Mouse (Mus musculus) neural tube, embryonic 11.5 days (tissue): Measurements from ENCODE around the gene Apom. TPM values are rescaled to one million over a fixed set of nuclear protein-coding genes. Genes with fewer than 3 reads are reported as not detected.
A peak's percentile ranks its signal among the peaks of the same experiment; 100 is the strongest.

Experiments
- ATAC-seq: fragments of 200-750 bp; cut with Nextera tagmentation; 2 replicates; pipeline ENCODE4 v1.8.0; 2017; ENCODE audit warnings: moderate number of reproducible peaks, mild to moderate bottlenecking, moderate TSS enrichment, moderate library complexity; ENCODE audit not compliant: insufficient read depth, low FRiP score, low TSS enrichment
- DNase-seq: peaks from one replicate; pipeline ENCODE4 v3.0.0-alpha.2; 2015; ENCODE audit warnings: low spot score
- H3K27ac ChIP-seq: fragments of 300-500 bp; sonication (generic); 2 replicates; pipeline ENCODE4 v1.5.1; 2014; ENCODE audit warnings: low read depth, mild to moderate bottlenecking, low read length
- H3K27me3 ChIP-seq: fragments of 300-500 bp; sonication (generic); 2 replicates; pipeline ENCODE4 v1.6.1; 2014; ENCODE audit warnings: mild to moderate bottlenecking, low read length, mixed read lengths; ENCODE audit not compliant: control insufficient read depth, insufficient read depth
- H3K36me3 ChIP-seq: fragments of 300-500 bp; sonication (generic); 2 replicates; pipeline ENCODE4 v1.6.1; 2014; ENCODE audit warnings: mild to moderate bottlenecking, low read length, moderate library complexity, mixed read lengths; ENCODE audit not compliant: control insufficient read depth, insufficient read depth
- H3K4me1 ChIP-seq: fragments of 300-500 bp; sonication (generic); 2 replicates; pipeline ENCODE4 v1.6.1; 2014; ENCODE audit warnings: low read length, mixed read lengths; ENCODE audit not compliant: control insufficient read depth, insufficient read depth
- H3K4me2 ChIP-seq: fragments of 300-500 bp; sonication (generic); 2 replicates; pipeline ENCODE4 v1.6.1; 2014; ENCODE audit warnings: low read depth, mild to moderate bottlenecking, moderate library complexity
- H3K4me3 ChIP-seq: fragments of 300-500 bp; sonication (generic); 2 replicates; pipeline ENCODE4 v1.5.1; 2014; ENCODE audit warnings: low read depth, low read length
- H3K9ac ChIP-seq: fragments of 300-500 bp; sonication (generic); 2 replicates; pipeline ENCODE4 v1.6.1; 2014; ENCODE audit warnings: mild to moderate bottlenecking, low read length
- H3K9me3 ChIP-seq: fragments of 300-500 bp; sonication (generic); 2 replicates; pipeline ENCODE4 v1.6.1; 2016; ENCODE audit warnings: low read length; ENCODE audit not compliant: control insufficient read depth
- WGBS: fragments of 180-500 bp; shearing (Covaris S2); extraction: QIAGEN DNeasy Blood & Tissue Kit; methylation state at CpG from one replicate; pipeline ENCODE4 v1.1.7; 2014; 5-methylcytosine and 5-hydroxymethylcytosine counted together
- polyA plus RNA-seq: library from polyadenylated mRNA; unstranded; fragments of >200 nt; fragmentation: Nextera tagmentation; extraction: Ambion mirVana; gene quantifications from 2 replicates; pipeline ENCODE4 v1.2.1, GENCODE M21; 2014

Apom gene
- polyA plus RNA-seq, 1 experiment from 2014 or later: 0.93 TPM

DNA sequence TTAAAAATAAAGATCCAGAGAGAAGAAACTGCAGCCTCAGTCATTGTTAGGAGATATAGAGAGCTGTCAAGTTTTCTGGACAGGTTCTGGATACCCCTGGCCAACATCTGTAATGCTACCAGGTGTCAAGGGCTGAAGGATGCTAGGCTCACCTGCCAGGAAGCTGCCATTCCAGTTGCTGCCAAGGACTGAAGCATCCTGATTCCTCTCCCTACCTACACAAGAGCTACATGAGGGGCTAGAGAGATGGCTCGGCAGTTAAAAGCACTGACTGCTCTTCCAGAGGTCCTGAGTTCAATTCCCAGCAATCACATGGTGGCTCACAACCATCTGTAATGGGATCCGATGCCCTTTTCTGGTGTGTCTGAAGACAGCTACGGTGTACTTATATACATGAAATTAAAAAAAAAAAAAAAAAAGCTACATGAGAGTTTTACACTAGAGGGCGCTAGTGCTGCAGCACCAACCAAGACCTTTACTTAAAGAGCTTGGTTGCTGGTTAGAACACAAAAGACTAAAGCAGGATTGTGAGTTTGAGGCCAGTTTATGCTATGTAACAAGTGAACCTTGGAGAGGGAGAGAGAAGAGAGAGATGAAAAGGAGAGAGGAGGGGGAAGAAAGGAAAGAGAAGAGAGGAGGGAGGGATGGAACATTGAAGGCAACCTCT is 36.8 kb upstream of the Apom start:
- Histone ChIP-seq H3K9ac (no peak overlapping the region), H3K36me3 (no peaks in the 10 kb centered on the region)

GRCm38 (mm10) chr17:35167794-35168193 is 35.9 kb upstream of the Apom start:
- H3K4me1 ChIP-seq: peaks cover 12% of the 10 kb centered on the region
- no peak overlapping the region for H3K4me2 ChIP-seq
- ATAC-seq (no peak), DNase-seq (no peak)
- no peaks in the 10 kb centered on the region for H3K27me3 ChIP-seq
- H3K36me3 ChIP-seq: no peaks in the 10 kb centered on the region
- no peaks in the 10 kb centered on the region for H3K9me3 ChIP-seq
- H3K9ac ChIP-seq: no peak overlapping the region
- WGBS: 87% methylated on average over 7 of the region's 7 CpGs
- H3K4me3 ChIP-seq: no peak overlapping the region
- H3K27ac ChIP-seq: no peak overlapping the region

More for the DNA sequence above, 36.8 kb upstream of the Apom start:
- Histone ChIP-seq H3K4me2 (no peak overlapping the region), H3K4me1 (peaks cover 8% of the 10 kb centered on the region), H3K27me3 (no peaks in the 10 kb centered on the region), H3K9me3 (no peaks in the 10 kb centered on the region), H3K4me3 (no peak overlapping the region), H3K27ac (no peak overlapping the region)
- ATAC-seq (no peak), DNase-seq (no peak)
- WGBS: 22% methylated on average over 4 of the region's 4 CpGs

- DNase-seq: peak; percentile 60
- Histone ChIP-seq H3K27me3 (no peaks in the 10 kb centered on the region), H3K36me3 (peaks cover 6% of the 10 kb centered on the region), H3K4me1 (peaks cover 16% of the 10 kb centered on the region), H3K9ac (no peak overlapping the region), H3K4me3 (peak overlapping the region; percentile 86), H3K4me2 (peak overlapping the region; percentile 71), H3K27ac (peak overlapping the region; percentile 93; the same call in 1 of the 2 replicates), H3K9me3 (no peaks in the 10 kb centered on the region)
- 63% methylated on average over 8 of the region's 8 CpGs for WGBS
- ATAC-seq: no peak
These were observed 34.6 kb upstream of the Apom start for GRCm38 (mm10) chr17:35166352-35167035.

- H3K27ac ChIP-seq: peak overlapping the region; percentile 93
- H3K9ac ChIP-seq: peak overlapping the region; percentile 60
- peak overlapping the region; percentile 71 for H3K4me2 ChIP-seq
- H3K4me3 ChIP-seq: peak overlapping the region; percentile 86
- peaks cover 11% of the 10 kb centered on the region for H3K36me3 ChIP-seq
- peaks cover 16% of the 10 kb centered on the region for H3K4me1 ChIP-seq
- DNase-seq: no peak
- H3K9me3 ChIP-seq: no peaks in the 10 kb centered on the region
- 26% methylated on average over 12 of the region's 12 CpGs for WGBS
- H3K27me3 ChIP-seq: no peaks in the 10 kb centered on the region
- ATAC-seq: peak; percentile 79
These were observed 33.8 kb upstream of the Apom start for GRCm38 (mm10) chr17:35165451-35166155.

DNA sequence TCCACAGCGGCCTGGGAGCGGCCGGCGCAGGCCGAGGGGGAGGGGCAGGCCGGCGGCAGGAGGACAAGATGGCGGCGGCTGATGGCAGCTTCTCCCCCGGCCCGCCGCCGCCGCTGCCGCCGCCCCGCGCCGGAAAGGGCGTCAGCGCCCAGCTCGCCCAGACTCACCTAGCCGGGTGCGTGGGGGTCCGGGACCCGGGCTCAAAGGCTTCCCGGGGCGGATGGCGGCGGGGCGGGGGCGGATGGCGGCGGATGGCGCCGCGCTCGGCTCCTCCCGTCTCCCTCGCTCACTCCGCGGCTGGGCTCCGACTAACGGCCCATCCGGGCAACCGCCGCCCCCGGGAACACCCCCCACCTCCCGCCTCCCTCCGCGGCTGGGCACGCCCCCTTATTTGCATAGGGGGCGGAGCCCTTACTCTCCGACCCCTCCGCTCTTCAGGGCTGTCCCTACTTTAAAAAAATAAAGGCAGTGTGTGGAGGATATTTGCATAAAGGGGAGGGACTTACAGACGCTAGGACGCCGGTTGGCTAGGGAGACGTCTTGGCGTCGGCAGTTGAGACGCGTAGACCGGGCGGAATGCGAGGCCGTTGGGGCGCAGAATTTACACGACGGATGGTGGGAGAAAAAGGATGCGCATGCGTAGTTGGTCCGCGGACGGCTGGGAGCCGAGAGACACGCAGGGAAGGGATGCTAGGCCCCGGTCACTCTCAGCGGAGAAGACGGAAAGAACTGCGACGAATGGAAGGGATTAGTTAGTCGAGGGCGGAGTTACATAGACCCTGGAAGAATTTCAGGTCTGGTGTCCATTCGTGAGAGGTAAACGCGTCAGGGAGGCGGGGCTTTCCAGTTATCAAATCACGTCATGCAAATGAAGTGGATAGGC is 33.0 kb upstream of the Apom start, which contains the start of gene Prrc2a:
TSS of gene Prrc2a (minus strand) at position 330 of the 883 bp plus-strand sequence.
- peak within 1 kb of the TSS; percentile 79 for H3K4me2 ChIP-seq

GRCm38 (mm10) chr17:35164218-35164567 is 32.3 kb upstream of the Apom start:
- Histone ChIP-seq H3K27ac (peak overlapping the region; percentile 92), H3K4me1 (peaks cover 16% of the 10 kb centered on the region), H3K9ac (peak overlapping the region; percentile 99), H3K27me3 (no peaks in the 10 kb centered on the region), H3K4me2 (peak overlapping the region; percentile 79), H3K9me3 (no peaks in the 10 kb centered on the region), H3K4me3 (peak overlapping the region; percentile 86), H3K36me3 (peaks cover 25% of the 10 kb centered on the region)
- ATAC-seq (no peak), DNase-seq (no peak)
- 0% methylated on average over 15 of the region's 28 CpGs for WGBS

More for the DNA sequence above, 33.0 kb upstream of the Apom start, which contains the start of gene Prrc2a:
- ATAC-seq (peak; percentile 94), DNase-seq (peak; percentile 98)
- peak within 1 kb of the TSS; percentile 86 for H3K4me3 ChIP-seq
- peaks cover 19% of the 10 kb centered on the region for H3K36me3 ChIP-seq
- H3K9me3 ChIP-seq: no peaks in the 10 kb centered on the region
- peaks cover 16% of the 10 kb centered on the region for H3K4me1 ChIP-seq
- no peaks in the 10 kb centered on the region for H3K27me3 ChIP-seq
- H3K27ac ChIP-seq: peak within 1 kb of the TSS; percentile 93
- H3K9ac ChIP-seq: peak within 1 kb of the TSS; percentile 99
- WGBS: under 1% methylated on average over 67 of the region's 89 CpGs

DNA sequence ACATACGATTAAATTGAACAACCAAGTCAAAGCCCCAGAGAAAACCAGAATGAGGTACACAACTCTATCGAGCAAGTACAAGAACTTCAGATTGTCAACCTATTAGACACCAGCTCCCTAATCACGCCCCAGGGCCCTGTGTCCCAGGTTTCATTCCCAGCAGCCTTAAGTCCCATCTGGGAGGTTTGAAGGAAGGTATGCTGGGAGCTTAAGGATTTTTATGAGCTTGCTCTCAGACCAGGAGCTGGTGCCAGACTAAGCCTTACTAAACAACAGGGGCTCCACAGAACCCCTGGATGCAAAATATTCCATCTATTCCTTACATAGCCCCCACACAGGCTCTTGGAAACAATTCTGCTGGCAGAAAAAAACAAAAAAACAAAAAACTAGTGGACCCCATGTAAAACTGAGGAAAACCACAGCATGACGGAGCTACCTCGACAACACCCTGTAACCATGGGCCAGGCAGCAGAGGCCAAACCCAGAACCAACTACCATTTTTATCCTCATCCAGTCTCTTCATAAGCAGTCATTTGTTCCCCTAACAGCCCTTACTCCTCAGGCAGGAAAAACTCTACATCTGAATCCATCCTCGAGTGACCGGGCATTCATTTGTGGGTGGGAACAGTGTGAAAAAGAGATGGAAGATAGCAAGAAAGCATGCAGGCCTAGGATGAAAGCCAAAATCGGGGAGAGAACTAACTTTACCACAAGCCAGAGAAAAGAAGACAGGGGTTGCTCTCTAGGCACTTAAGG is 31.7 kb upstream of the Apom start:
- WGBS: 21% methylated on average over 8 of the region's 8 CpGs
- H3K27me3 ChIP-seq: no peaks in the 10 kb centered on the region

More for the DNA sequence above, 31.7 kb upstream of the Apom start:
- H3K4me1 ChIP-seq: peaks cover 16% of the 10 kb centered on the region
- peaks cover 32% of the 10 kb centered on the region for H3K36me3 ChIP-seq
- no peak for ATAC-seq
- H3K4me2 ChIP-seq: peak overlapping the region; percentile 79
- H3K4me3 ChIP-seq: peak overlapping the region; percentile 86
- H3K27ac ChIP-seq: peak overlapping the region; percentile 92; the same call in 1 of the 2 replicates
- no peaks in the 10 kb centered on the region for H3K9me3 ChIP-seq
- H3K9ac ChIP-seq: peak overlapping the region; percentile 99
- DNase-seq: no peak
